Mouse (Mus musculus) spleen, embryonic (tissue): Measurements from ENCODE around the gene Dnaja3.

ENCODE experiments used
- CTCF ChIA-PET: fragments of 350-600 bp; sonication (Branson Sonifier 250); formaldehyde crosslinking; loops from one replicate; lab custom pipeline; 2022; lab: Charles Lee

Dnaja3 gene

GRCm38 (mm10) chr16:4641119-4641838 lies 1.5 kb downstream of the Dnaja3 start:
- CTCF ChIA-PET: no interaction called here

- CTCF ChIA-PET: interaction anchor here (0.6 to 0.7 kb wide), 2 partner anchors 56 to 368 kb away, joined by 7 to 19 read pairs; no protein-coding TSS in a partner anchor
Measured at GRCm38 (mm10) chr16:4642190-4642589, 2.4 kb downstream of the Dnaja3 start.

GRCm38 (mm10) chr16:4642937-4643336 lies 3.1 kb downstream of the Dnaja3 start:
- CTCF ChIA-PET: interaction anchor here (0.7 kb wide), 1 partner anchor 368 kb away, joined by 19 read pairs; no protein-coding TSS in a partner anchor

GRCm38 (mm10) chr16:4643670-4644419 lies 4.1 kb downstream of the Dnaja3 start:
- CTCF ChIA-PET: interaction anchor here (1.1 kb wide), 1 partner anchor 59 kb away, joined by 3 read pairs; no protein-coding TSS in a partner anchor

GRCm38 (mm10) chr16:4645867-4646266 lies 6.1 kb downstream of the Dnaja3 start:
- CTCF ChIA-PET: no interaction called here

- CTCF ChIA-PET: no interaction called here
Measured at GRCm38 (mm10) chr16:4646831-4647230, 7.0 kb downstream of the Dnaja3 start.

- CTCF ChIA-PET: interaction anchor here (0.6 kb wide), 1 partner anchor 113 kb away, joined by 18 read pairs; no protein-coding TSS in a partner anchor
Measured at GRCm38 (mm10) chr16:4647651-4648141, 7.9 kb downstream of the Dnaja3 start.

- CTCF ChIA-PET: interaction anchor here (0.5 kb wide), 1 partner anchor 32 kb away, joined by 4 read pairs; no protein-coding TSS in a partner anchor
Measured at GRCm38 (mm10) chr16:4648416-4649023, 8.7 kb downstream of the Dnaja3 start.

GRCm38 (mm10) chr16:4649211-4649610 lies 9.4 kb downstream of the Dnaja3 start:
- CTCF ChIA-PET: interaction anchor here (0.5 kb wide), 1 partner anchor 31 kb away, joined by 4 read pairs; no protein-coding TSS in a partner anchor

GRCm38 (mm10) chr16:4649692-4650091 lies 9.9 kb downstream of the Dnaja3 start:
- CTCF ChIA-PET: no interaction called here

GRCm38 (mm10) chr16:4650161-4650560 lies 10.4 kb downstream of the Dnaja3 start:
- CTCF ChIA-PET: no interaction called here

- CTCF ChIA-PET: no interaction called here
Measured at GRCm38 (mm10) chr16:4651081-4651480, 11.3 kb downstream of the Dnaja3 start.

- CTCF ChIA-PET: no interaction called here
Measured at GRCm38 (mm10) chr16:4651624-4652023, 11.8 kb downstream of the Dnaja3 start.

- CTCF ChIA-PET: no interaction called here
Measured at GRCm38 (mm10) chr16:4652707-4653416, 13.1 kb downstream of the Dnaja3 start.

- CTCF ChIA-PET: interaction anchor here (1.2 kb wide), 1 partner anchor 12 kb away, joined by 3 read pairs; no protein-coding TSS in a partner anchor
Measured at GRCm38 (mm10) chr16:4654706-4655105, 14.9 kb downstream of the Dnaja3 start.

GRCm38 (mm10) chr16:4655251-4655734 lies 15.5 kb downstream of the Dnaja3 start:
- CTCF ChIA-PET: interaction anchor here (1.2 kb wide), 1 partner anchor 11 kb away, joined by 3 read pairs; no protein-coding TSS in a partner anchor

- CTCF ChIA-PET: interaction anchor here (1.2 kb wide), 1 partner anchor 11 kb away, joined by 3 read pairs; no protein-coding TSS in a partner anchor
Measured at GRCm38 (mm10) chr16:4655764-4656570, 16.2 kb downstream of the Dnaja3 start.

GRCm38 (mm10) chr16:4656571-4657081 lies 16.8 kb downstream of the Dnaja3 start:
- CTCF ChIA-PET: no interaction called here

- CTCF ChIA-PET: no interaction called here
Measured at GRCm38 (mm10) chr16:4658781-4659245, 19.0 kb downstream of the Dnaja3 start.
